Mouse (Mus musculus) neural tube, embryonic 13.5 days (tissue): ENCODE results near the gene Phactr1. TPM values are rescaled to one million over a fixed set of nuclear protein-coding genes. Genes with fewer than 3 reads are reported as not detected.

Source experiments
- ATAC-seq: fragments of 200-750 bp; cut with Nextera tagmentation; 2 replicates; pipeline ENCODE4 v1.8.0; 2017; ENCODE audit warnings: low read depth, mild to moderate bottlenecking, moderate TSS enrichment, moderate library complexity
- H3K27ac ChIP-seq: fragments of 300-500 bp; sonication (generic); replicated peaks from 2 replicates; pipeline ENCODE4 v1.5.1; 2015; ENCODE audit warnings: moderate library complexity, mild to moderate bottlenecking, inconsistent platforms
- H3K27me3 ChIP-seq: fragments of 300-500 bp; sonication (generic); 2 replicates; pipeline ENCODE4 v1.6.1; 2015; ENCODE audit warnings: mild to moderate bottlenecking, inconsistent platforms
- H3K36me3 ChIP-seq: fragments of 300-500 bp; sonication (generic); 2 replicates; pipeline ENCODE4 v1.6.1; 2015; ENCODE audit warnings: mild to moderate bottlenecking, inconsistent platforms
- H3K4me1 ChIP-seq: fragments of 300-500 bp; sonication (generic); replicated peaks from 2 replicates; pipeline ENCODE4 v1.6.1; 2015; ENCODE audit warnings: inconsistent platforms
- H3K4me2 ChIP-seq: fragments of 300-500 bp; sonication (generic); 2 replicates; pipeline ENCODE4 v1.6.1; 2015; ENCODE audit warnings: inconsistent platforms, mild to moderate bottlenecking, moderate library complexity
- H3K4me3 ChIP-seq: fragments of 300-500 bp; sonication (generic); 2 replicates; pipeline ENCODE4 v1.5.1; 2015; ENCODE audit warnings: mild to moderate bottlenecking, inconsistent platforms
- H3K9ac ChIP-seq: fragments of 300-500 bp; sonication (generic); 2 replicates; pipeline ENCODE4 v1.6.1; 2015; ENCODE audit warnings: moderate library complexity, mild to moderate bottlenecking, inconsistent platforms
- H3K9me3 ChIP-seq: fragments of 300-500 bp; sonication (generic); 2 replicates; pipeline ENCODE4 v1.6.1; 2016; ENCODE audit warnings: inconsistent platforms
- WGBS: fragments of 180-500 bp; shearing (Covaris S2); methylation state at CpG from one replicate; pipeline ENCODE4 v1.1.7; 2015; 5-methylcytosine and 5-hydroxymethylcytosine counted together
- polyA plus RNA-seq: library from polyadenylated mRNA; unstranded; fragments of >200 nt; fragmentation: Nextera tagmentation; extraction: Ambion mirVana; gene quantifications from 2 replicates; pipeline ENCODE4 v1.2.1, GENCODE M21; 2015

The Phactr1 gene
- polyA plus RNA-seq, 1 experiment from 2014 or later = 50.3 TPM

GRCm38 (mm10) chr13:42990051-42990450 lies 309.6 kb downstream of the Phactr1 start:
- ATAC-seq = no peak
- H3K4me2 ChIP-seq = no peak overlapping the region

GRCm38 (mm10) chr13:42990493-42991111 lies 310.2 kb downstream of the Phactr1 start:
- no peak for ATAC-seq
- Histone ChIP-seq H3K27ac (no peak overlapping the region), H3K4me3 (no peak overlapping the region), H3K4me1 (peaks cover 8% of the 10 kb centered on the region; the same call in 1 of the 2 replicates), H3K27me3 (no peaks in the 10 kb centered on the region), H3K9me3 (0 out of 2 replicates have a peak, but pooled peaks cover 3% of the 10 kb centered on the region), H3K9ac (no peak overlapping the region), H3K4me2 (no peak overlapping the region), H3K36me3 (no peaks in the 10 kb centered on the region)
- WGBS = 76% methylated on average over 2 of the region's 2 CpGs

More at GRCm38 (mm10) chr13:42990051-42990450, 309.6 kb downstream of the Phactr1 start:
- Histone ChIP-seq H3K27ac (no peak overlapping the region), H3K36me3 (no peaks in the 10 kb centered on the region), H3K27me3 (no peaks in the 10 kb centered on the region), H3K9ac (no peak overlapping the region), H3K9me3 (0 out of 2 replicates have a peak, but pooled peaks cover 3% of the 10 kb centered on the region), H3K4me3 (no peak overlapping the region), H3K4me1 (0 out of 2 replicates have a peak, but pooled peaks cover 7% of the 10 kb centered on the region)
- 72% methylated on average over 3 of the region's 3 CpGs for WGBS

- no peak overlapping the region for H3K4me3 ChIP-seq
- no peak for ATAC-seq
- no peaks in the 10 kb centered on the region for H3K27me3 ChIP-seq
- WGBS = 80% methylated on average over 3 of the region's 3 CpGs
- H3K27ac ChIP-seq = no peak overlapping the region
- 0 out of 2 replicates have a peak, but pooled peaks cover 3% of the 10 kb centered on the region for H3K9me3 ChIP-seq
- H3K36me3 ChIP-seq = no peaks in the 10 kb centered on the region
- H3K9ac ChIP-seq = no peak overlapping the region
- peaks cover 12% of the 10 kb centered on the region; the same call in 1 of the 2 replicates for H3K4me1 ChIP-seq
- H3K4me2 ChIP-seq = no peak overlapping the region
These were observed 310.7 kb downstream of the Phactr1 start for GRCm38 (mm10) chr13:42991164-42991563.

GRCm38 (mm10) chr13:42992306-42992705 lies 311.9 kb downstream of the Phactr1 start:
- WGBS = 49% methylated on average over 4 of the region's 4 CpGs
- no peak overlapping the region for H3K27ac ChIP-seq
- no peak for ATAC-seq
- H3K4me2 ChIP-seq = no peak overlapping the region
- no peak overlapping the region for H3K4me3 ChIP-seq
- no peaks in the 10 kb centered on the region for H3K36me3 ChIP-seq
- H3K27me3 ChIP-seq = no peaks in the 10 kb centered on the region
- H3K9me3 ChIP-seq = 0 out of 2 replicates have a peak, but pooled peaks cover 3% of the 10 kb centered on the region
- H3K4me1 ChIP-seq = peaks cover 12% of the 10 kb centered on the region
- no peak overlapping the region for H3K9ac ChIP-seq

- 87% methylated on average over 3 of the region's 3 CpGs for WGBS
- Histone ChIP-seq H3K4me1 (peaks cover 9% of the 10 kb centered on the region), H3K4me3 (no peak overlapping the region), H3K9me3 (0 out of 2 replicates have a peak, but pooled peaks cover 3% of the 10 kb centered on the region), H3K9ac (no peak overlapping the region), H3K27me3 (no peaks in the 10 kb centered on the region), H3K4me2 (no peak overlapping the region), H3K27ac (no peak overlapping the region), H3K36me3 (no peaks in the 10 kb centered on the region)
- ATAC-seq = no peak
These were observed 313.9 kb downstream of the Phactr1 start for GRCm38 (mm10) chr13:42994276-42994675.

- Histone ChIP-seq H3K9me3 (0 out of 2 replicates have a peak, but pooled peaks cover 3% of the 10 kb centered on the region), H3K4me1 (peaks cover 9% of the 10 kb centered on the region), H3K9ac (no peak overlapping the region), H3K4me3 (no peak overlapping the region), H3K27ac (peak overlapping the region; percentile 38; the same call in 1 of the 2 replicates), H3K4me2 (no peak overlapping the region), H3K36me3 (no peaks in the 10 kb centered on the region), H3K27me3 (no peaks in the 10 kb centered on the region)
- peak; percentile 63; the same call in 1 of the 2 replicates for ATAC-seq
- WGBS = 39% methylated on average over 4 of the region's 4 CpGs
These were observed 315.8 kb downstream of the Phactr1 start for GRCm38 (mm10) chr13:42996188-42996587.

GRCm38 (mm10) chr13:42999287-42999686 lies 318.9 kb downstream of the Phactr1 start:
- ATAC-seq = no peak
- Histone ChIP-seq H3K4me3 (no peak overlapping the region), H3K36me3 (no peaks in the 10 kb centered on the region), H3K9me3 (no peaks in the 10 kb centered on the region), H3K27me3 (no peaks in the 10 kb centered on the region), H3K4me2 (no peak overlapping the region), H3K4me1 (peaks cover 5% of the 10 kb centered on the region), H3K27ac (no peak overlapping the region), H3K9ac (no peak overlapping the region)
- 86% methylated on average over 3 of the region's 3 CpGs for WGBS

- WGBS = 24% methylated on average over 3 of the region's 3 CpGs
- ATAC-seq = no peak
- no peak overlapping the region for H3K4me2 ChIP-seq
These were observed 324.7 kb downstream of the Phactr1 start for GRCm38 (mm10) chr13:43005131-43005579.

GRCm38 (mm10) chr13:43008466-43008865 lies 328.0 kb downstream of the Phactr1 start:
- no peak for ATAC-seq
- H3K9me3 ChIP-seq = no peaks in the 10 kb centered on the region
- H3K36me3 ChIP-seq = no peaks in the 10 kb centered on the region
- H3K9ac ChIP-seq = no peak overlapping the region
- 53% methylated on average over 5 of the region's 5 CpGs for WGBS
- H3K27ac ChIP-seq = no peak overlapping the region
- 0 out of 2 replicates have a peak, but pooled peaks cover 6% of the 10 kb centered on the region for H3K4me1 ChIP-seq
- H3K27me3 ChIP-seq = no peaks in the 10 kb centered on the region
- H3K4me2 ChIP-seq = no peak overlapping the region
- no peak overlapping the region for H3K4me3 ChIP-seq

More at GRCm38 (mm10) chr13:43005131-43005579, 324.7 kb downstream of the Phactr1 start:
- Histone ChIP-seq H3K9me3 (no peaks in the 10 kb centered on the region), H3K4me3 (no peak overlapping the region), H3K27me3 (no peaks in the 10 kb centered on the region), H3K27ac (no peak overlapping the region), H3K9ac (no peak overlapping the region), H3K4me1 (no peaks in the 10 kb centered on the region), H3K36me3 (no peaks in the 10 kb centered on the region)

- Histone ChIP-seq H3K27me3 (no peaks in the 10 kb centered on the region), H3K4me2 (no peak overlapping the region), H3K9me3 (no peaks in the 10 kb centered on the region), H3K4me3 (no peak overlapping the region), H3K4me1 (0 out of 2 replicates have a peak, but pooled peaks cover 13% of the 10 kb centered on the region), H3K27ac (no peak overlapping the region), H3K9ac (no peak overlapping the region), H3K36me3 (no peaks in the 10 kb centered on the region)
- no peak for ATAC-seq
- WGBS = 89% methylated on average over 3 of the region's 3 CpGs
These were observed 329.2 kb downstream of the Phactr1 start for GRCm38 (mm10) chr13:43009596-43009995.

- Histone ChIP-seq H3K4me3 (no peak overlapping the region), H3K27ac (no peak overlapping the region)
- WGBS = 57% methylated on average over 3 of the region's 3 CpGs
These were observed 331.1 kb downstream of the Phactr1 start for GRCm38 (mm10) chr13:43011516-43011915.

GRCm38 (mm10) chr13:43013984-43014383 lies 333.6 kb downstream of the Phactr1 start:
- Histone ChIP-seq H3K27me3 (no peaks in the 10 kb centered on the region), H3K4me3 (no peak overlapping the region), H3K36me3 (no peaks in the 10 kb centered on the region), H3K27ac (peak overlapping the region; percentile 64), H3K9me3 (no peaks in the 10 kb centered on the region), H3K4me1 (peaks cover 27% of the 10 kb centered on the region), H3K9ac (no peak overlapping the region), H3K4me2 (no peak overlapping the region)
- ATAC-seq = 0 out of 2 replicates have a peak, but pooled peaks have one; percentile 50
- 59% methylated on average over 4 of the region's 4 CpGs for WGBS

More at GRCm38 (mm10) chr13:43011516-43011915, 331.1 kb downstream of the Phactr1 start:
- no peaks in the 10 kb centered on the region for H3K9me3 ChIP-seq
- no peak for ATAC-seq
- no peaks in the 10 kb centered on the region for H3K36me3 ChIP-seq
- H3K27me3 ChIP-seq = no peaks in the 10 kb centered on the region
- H3K4me2 ChIP-seq = no peak overlapping the region
- H3K4me1 ChIP-seq = peaks cover 14% of the 10 kb centered on the region; the same call in 1 of the 2 replicates
- H3K9ac ChIP-seq = no peak overlapping the region
